ENCODE assay signal across 8 mouse cellular contexts in genomic region chr5:92954323-92954722, GRCm38 (mm10).
A peak's percentile ranks its signal among the peaks of the same experiment; 100 is the strongest.
DNase-seq lines count a peak whose midpoint lies in the region; ATAC-seq and TF ChIP-seq lines count a peak whose summit lies in the region.

No protein-coding gene starts in this region.

- intact Hi-C loops in left cerebral cortex, adult 2 months (cut with DNase I): loop anchor here (1.0 to 5.0 kb wide), 4 partner anchors 57 to 277 kb away; partner anchors contain the start of gene Ccdc158

- H3K27me3 ChIP-seq in intestine, embryonic 15.5 days (replicated peaks): no peaks in the 10 kb centered on the region
- H3K27me3 ChIP-seq in midbrain, embryonic 12.5 days: no peaks in the 10 kb centered on the region
- no peaks in the 10 kb centered on the region for H3K27me3 ChIP-seq in stomach, embryonic 14.5 days (ENCODE audit: control insufficient read depth, insufficient read depth, low read length)

- TF ChIP-seq CTCF in left cerebral cortex, adult 2 months (IDR thresholded peaks at IDR 0.05): peak; percentile 76

- H3K9ac ChIP-seq in intestine, embryonic 15.5 days: no peak overlapping the region
- H3K9ac ChIP-seq in midbrain, embryonic 12.5 days (replicated peaks): no peak overlapping the region
- no peak overlapping the region for H3K9ac ChIP-seq in stomach, embryonic 14.5 days (replicated peaks; ENCODE audit: low read depth, low read length)

- no peak overlapping the region for H3K4me3 ChIP-seq in intestine, embryonic 15.5 days (replicated peaks)
- no peak overlapping the region for H3K4me3 ChIP-seq in left cerebral cortex, adult 2 months
- H3K4me3 ChIP-seq in midbrain, embryonic 12.5 days: no peak overlapping the region
- H3K4me3 ChIP-seq in stomach, embryonic 14.5 days (ENCODE audit: low read depth, low read length): no peak overlapping the region

- no peak overlapping the region for H3K27ac ChIP-seq in intestine, embryonic 15.5 days
- H3K27ac ChIP-seq in left cerebral cortex, adult 2 months: peak overlapping the region; percentile 28; the same call in 1 of the 2 replicates
- H3K27ac ChIP-seq in midbrain, embryonic 12.5 days (replicated peaks): no peak overlapping the region
- no peak overlapping the region for H3K27ac ChIP-seq in stomach, embryonic 14.5 days (ENCODE audit: low read length)

- no peak overlapping the region for H3K4me2 ChIP-seq in intestine, embryonic 15.5 days (replicated peaks)
- no peak overlapping the region for H3K4me2 ChIP-seq in midbrain, embryonic 12.5 days (replicated peaks)
- H3K4me2 ChIP-seq in stomach, embryonic 14.5 days (replicated peaks; ENCODE audit: low read depth, low read length): no peak overlapping the region

- peaks cover 4% of the 10 kb centered on the region; the same call in 1 of the 2 replicates for H3K4me1 ChIP-seq in intestine, embryonic 15.5 days (replicated peaks)
- H3K4me1 ChIP-seq in midbrain, embryonic 12.5 days: peaks cover 2% of the 10 kb centered on the region; the same call in 1 of the 2 replicates
- peaks cover 3% of the 10 kb centered on the region; the same call in 1 of the 2 replicates for H3K4me1 ChIP-seq in stomach, embryonic 14.5 days (ENCODE audit: control insufficient read depth, insufficient read depth, low read length)

- DNase-seq in ovary, adult 18-20 months (ENCODE audit: low spot score): peak; percentile 49
- no peak for DNase-seq in ovary, postnatal 10 days (ENCODE audit: low spot score)
- DNase-seq in embryo, embryonic 10 days (ENCODE audit: low spot score): peak; percentile 91
- DNase-seq in gastrocnemius, postnatal 25 days: peak; percentile 46
- DNase-seq in left cerebral cortex, adult 2 months (ENCODE audit: extremely low spot score in 1 of 2, low spot score in 2 of 2): peak; percentile 84 to 87

- 28% methylated on average over 10 of the region's 10 CpGs for WGBS in intestine, embryonic 15.5 days
- 38% methylated on average over 10 of the region's 10 CpGs for WGBS in midbrain, embryonic 12.5 days
- 30% methylated on average over 10 of the region's 10 CpGs for WGBS in stomach, embryonic 14.5 days

- 0 out of 2 replicates have a peak, but pooled peaks have one; percentile 42 for ATAC-seq in intestine, embryonic 15.5 days
- peak; percentile 53 for ATAC-seq in midbrain, embryonic 12.5 days (ENCODE audit: low FRiP score, low read depth)
- ATAC-seq in stomach, embryonic 14.5 days (ENCODE audit: insufficient number of reproducible peaks, insufficient read depth, low FRiP score, low read depth): peak; percentile 53; the same call in 1 of the 2 replicates

- peaks cover 43% of the 10 kb centered on the region for H3K36me3 ChIP-seq in intestine, embryonic 15.5 days
- H3K36me3 ChIP-seq in midbrain, embryonic 12.5 days: peaks cover 50% of the 10 kb centered on the region
- H3K36me3 ChIP-seq in stomach, embryonic 14.5 days (ENCODE audit: control insufficient read depth, insufficient read depth, low read length): peaks cover 22% of the 10 kb centered on the region

- H3K9me3 ChIP-seq in intestine, embryonic 15.5 days: no peaks in the 10 kb centered on the region
- H3K9me3 ChIP-seq in midbrain, embryonic 12.5 days: no peaks in the 10 kb centered on the region
- H3K9me3 ChIP-seq in stomach, embryonic 14.5 days (ENCODE audit: control insufficient read depth, low read depth, low read length): no peaks in the 10 kb centered on the region
